Mouse (Mus musculus) CH12.LX (cell line): ENCODE measurements around the gene Romo1.

Experiments used
- CHD2 ChIP-seq: IDR thresholded peaks from 2 replicates; pipeline ENCODE4 v1.6.1; 2011; ENCODE audit warnings: low read length, improper control_type of control experiment
- CTCF ChIP-seq, 2 experiments: IDR thresholded peaks in 1 of 2; conservative IDR thresholded peaks in 1 of 2; 2 replicates each; pipeline ENCODE4 v1.5.1; 2011 to 2012; ENCODE audit warnings: low read depth in 2 of 2, low read length in 2 of 2, improper control_type of control experiment in 1 of 2, inconsistent platforms in 1 of 2, mild to moderate bottlenecking in 1 of 2, moderate library complexity in 1 of 2
- EP300 ChIP-seq: IDR thresholded peaks from 2 replicates; pipeline ENCODE4 v1.6.1; 2011; ENCODE audit warnings: low read length, improper control_type of control experiment
- ETS1 ChIP-seq: conservative IDR thresholded peaks from 2 replicates; pipeline ENCODE4 v1.6.1; 2012; ENCODE audit warnings: low read depth, mild to moderate bottlenecking, inconsistent platforms, low read length, improper control_type of control experiment, moderate library complexity
- HCFC1 ChIP-seq: IDR thresholded peaks from 2 replicates; pipeline ENCODE4 v1.6.1; 2012; ENCODE audit warnings: low read depth, mild to moderate bottlenecking, inconsistent platforms, low read length, improper control_type of control experiment
- MAFK ChIP-seq: IDR thresholded peaks from 2 replicates; pipeline ENCODE4 v1.6.1; 2011; ENCODE audit warnings: low read length, improper control_type of control experiment; ENCODE audit not compliant: insufficient replicate concordance
- MAX ChIP-seq: IDR thresholded peaks from 2 replicates; pipeline ENCODE4 v1.6.1; 2011; ENCODE audit warnings: low read length, improper control_type of control experiment
- MAZ ChIP-seq: IDR thresholded peaks from 2 replicates; pipeline ENCODE4 v1.6.1; 2012; ENCODE audit warnings: low read depth, mild to moderate bottlenecking, inconsistent platforms, low read length, improper control_type of control experiment, moderate library complexity
- NRF1 ChIP-seq: IDR thresholded peaks from 2 replicates; pipeline ENCODE4 v1.6.1; 2014; ENCODE audit warnings: low read depth, mild to moderate bottlenecking, inconsistent platforms, low read length, improper control_type of control experiment, moderate library complexity
- POLR2A ChIP-seq: IDR thresholded peaks from 2 replicates; pipeline ENCODE4 v1.6.1; 2011; ENCODE audit warnings: low read depth, mild to moderate bottlenecking, improper control_type of control experiment, low read length
- RCOR1 ChIP-seq: conservative IDR thresholded peaks from 2 replicates; pipeline ENCODE4 v1.6.1; 2012; ENCODE audit warnings: low read depth, mild to moderate bottlenecking, inconsistent platforms, low read length, improper control_type of control experiment
- ZKSCAN1 ChIP-seq: IDR thresholded peaks from 2 replicates; pipeline ENCODE4 v1.6.1; 2012; ENCODE audit warnings: low read depth, inconsistent platforms, low read length, improper control_type of control experiment, borderline replicate concordance
- ZNF384 ChIP-seq: IDR thresholded peaks from 2 replicates; pipeline ENCODE4 v1.6.1; 2012; ENCODE audit warnings: low read depth, low read length, improper control_type of control experiment, inconsistent platforms

GRCm38 (mm10) chr2:156177079-156177478, 33.2 kb downstream of the Romo1 start:
- no peak for TF ChIP-seq EP300
- no peak for TF ChIP-seq CHD2
- no peak for TF ChIP-seq ZKSCAN1
- TF ChIP-seq MAZ = no peak
- TF ChIP-seq CTCF (conservative IDR thresholded peaks at IDR 0.05 in 1 of 2, IDR thresholded peaks at IDR 0.05 in 1 of 2; ENCODE audit: low read depth in 2 of 2, low read length in 2 of 2) = no peak
- no peak for TF ChIP-seq POLR2A
- TF ChIP-seq ETS1 = no peak
- TF ChIP-seq MAX = no peak
- no peak for TF ChIP-seq MAFK
- TF ChIP-seq HCFC1 = no peak
- TF ChIP-seq ZNF384 = no peak
- TF ChIP-seq NRF1 = no peak
- no peak for TF ChIP-seq RCOR1
